In genomic region chr19:47931982-47932638, GRCm38 (mm10) we compare ENCODE assay signal across 8 mouse cellular contexts. TPM values are rescaled to one million over a fixed set of nuclear protein-coding genes. Genes with fewer than 3 reads are reported as not detected.
A peak's percentile ranks its signal among the peaks of the same experiment; 100 is the strongest.
DNase-seq lines count a peak whose midpoint lies in the region; ATAC-seq lines count a peak whose summit lies in the region.

No protein-coding gene starts in this region.

- no peak overlapping the region for H3K9ac ChIP-seq in intestine, embryonic 16.5 days (ENCODE audit: low read depth, low read length)

- H3K36me3 ChIP-seq in forebrain, embryonic 10.5 days (replicated peaks) = no peaks in the 10 kb centered on the region
- H3K36me3 ChIP-seq in intestine, embryonic 16.5 days (ENCODE audit: control insufficient read depth, insufficient read depth, low read length) = no peaks in the 10 kb centered on the region

- peaks cover 4% of the 10 kb centered on the region for H3K4me1 ChIP-seq in forebrain, embryonic 10.5 days
- no peaks in the 10 kb centered on the region for H3K4me1 ChIP-seq in intestine, embryonic 16.5 days (ENCODE audit: control insufficient read depth, insufficient read depth, low read length)

- H3K4me3 ChIP-seq in forebrain, embryonic 10.5 days = no peak overlapping the region
- no peak overlapping the region for H3K4me3 ChIP-seq in intestine, embryonic 16.5 days (ENCODE audit: low read length)

- 53% methylated on average over 7 of the region's 7 CpGs for WGBS in forebrain, embryonic 10.5 days
- 40% methylated on average over 7 of the region's 7 CpGs for WGBS in intestine, embryonic 16.5 days

- ATAC-seq in intestine, embryonic 16.5 days = peak; percentile 75

- H3K4me2 ChIP-seq in intestine, embryonic 16.5 days (ENCODE audit: low read depth, low read length) = no peak overlapping the region

- 0 out of 2 replicates have a peak, but pooled peaks cover 6% of the 10 kb centered on the region for H3K27me3 ChIP-seq in forebrain, embryonic 10.5 days (ENCODE audit: poor library complexity, severe bottlenecking)
- no peaks in the 10 kb centered on the region for H3K27me3 ChIP-seq in intestine, embryonic 16.5 days (replicated peaks; ENCODE audit: control insufficient read depth, insufficient read depth, low read length)

- H3K9me3 ChIP-seq in forebrain, embryonic 10.5 days = no peaks in the 10 kb centered on the region
- no peaks in the 10 kb centered on the region for H3K9me3 ChIP-seq in intestine, embryonic 16.5 days (ENCODE audit: control insufficient read depth, low read length)

- DNase-seq in layer of hippocampus, adult 11-12 months (ENCODE audit: low spot score) = peak; percentile 25
- DNase-seq in layer of hippocampus, postnatal 36 days = no peak
- peak; percentile 74 for DNase-seq in MN1 (ENCODE audit: low spot score)
- peak; percentile 30 for DNase-seq in forebrain, embryonic 10.5 days (ENCODE audit: extremely low spot score, low spot score)
- peak; percentile 74 for DNase-seq in lung, postnatal 36 days
- DNase-seq in thymus, postnatal 4 days = peak; percentile 42
- no peak for DNase-seq in testis, postnatal 10 days (ENCODE audit: low spot score)

- H3K27ac ChIP-seq in forebrain, embryonic 10.5 days = no peak overlapping the region
- no peak overlapping the region for H3K27ac ChIP-seq in intestine, embryonic 16.5 days (ENCODE audit: low read length)

RNA-seq across cellular contexts. Expression of gene Cfap58, which starts 5.4 kb away (rescaled TPM):
- under 1 TPM; 0.30 to 0.35 TPM for total RNA-seq in layer of hippocampus, postnatal 36 days (2021)
- 0.06 TPM in 1 of 2 replicates, not detected in the other for polyA plus RNA-seq in forebrain, embryonic 10.5 days (2016; fragmentation: Nextera tagmentation; extraction: Ambion mirVana)
- polyA plus RNA-seq in intestine, embryonic 16.5 days (2015; fragmentation: Nextera tagmentation; extraction: Ambion mirVana) = not detected in 2 replicates

RNA-seq across cellular contexts. Expression of gene Itprip, which starts 13.0 kb away (rescaled TPM):
- 1 to 10 TPM; 1.0 to 1.9 TPM for total RNA-seq in layer of hippocampus, postnatal 36 days (2021)
- polyA plus RNA-seq in forebrain, embryonic 10.5 days (2016; fragmentation: Nextera tagmentation; extraction: Ambion mirVana) = 21.2 and 21.9 TPM in 2 replicates
- 8.0 and 8.8 TPM in 2 replicates for polyA plus RNA-seq in intestine, embryonic 16.5 days (2015; fragmentation: Nextera tagmentation; extraction: Ambion mirVana)

RNA-seq across cellular contexts. Expression of gene Cfap43, which starts 13.0 kb away (rescaled TPM):
- total RNA-seq in layer of hippocampus, postnatal 36 days (2021) = 1 to 10 TPM; 1.2 to 1.7 TPM
- 0.05 and 0.06 TPM in 2 replicates for polyA plus RNA-seq in forebrain, embryonic 10.5 days (2016; fragmentation: Nextera tagmentation; extraction: Ambion mirVana)
- polyA plus RNA-seq in intestine, embryonic 16.5 days (2015; fragmentation: Nextera tagmentation; extraction: Ambion mirVana) = 0.11 and 0.15 TPM in 2 replicates

Comparison
In these comparisons a context has a peak if more than half of its experiments do, and no peak if none do; other contexts are left out.
1. DNase-seq: peak in layer of hippocampus, adult 11-12 months (single experiment), MN1 (single experiment), forebrain, embryonic 10.5 days (single experiment), lung, postnatal 36 days (single experiment) and thymus, postnatal 4 days (single experiment); none in layer of hippocampus, postnatal 36 days (0 of 2) and testis, postnatal 10 days (single experiment).